Comparison of ENCODE assay signal across 8 mouse cellular contexts in the genomic region with DNA sequence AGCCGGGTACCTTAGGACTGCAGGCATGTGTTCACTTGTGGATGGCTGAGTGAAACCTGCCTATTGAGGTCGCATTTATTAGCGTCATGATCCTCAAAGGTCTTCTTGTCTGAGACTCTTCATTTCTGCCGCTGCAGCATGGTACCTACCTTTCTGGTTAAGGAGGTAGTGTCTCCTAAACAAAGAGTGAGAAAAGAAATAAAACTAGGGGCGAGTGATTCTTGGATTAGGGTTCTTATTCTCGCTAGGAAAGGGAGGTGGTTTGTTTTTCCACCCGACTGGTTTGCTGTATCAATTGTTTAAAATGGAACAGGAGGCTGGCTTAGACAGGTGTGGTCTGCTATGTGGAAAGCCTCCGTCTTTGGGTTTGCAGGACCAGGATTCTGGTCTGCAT. TPM values are rescaled to one million over a fixed set of nuclear protein-coding genes. Genes with fewer than 3 reads are reported as not detected.
DNase-seq lines count a peak whose midpoint lies in the region; ATAC-seq and TF ChIP-seq lines count a peak whose summit lies in the region.

No protein-coding gene starts in this region.

- no peak for DNase-seq in heart, postnatal 14 days
- DNase-seq in forebrain, embryonic 14.5 days (ENCODE audit: low spot score) = no peak
- no peak for DNase-seq in right cerebral cortex, adult 18-20 months
- no peak for DNase-seq in MN1 (ENCODE audit: low spot score)
- no peak for DNase-seq in gastrocnemius, adult 18-20 months (ENCODE audit: low spot score)

- H3K36me3 ChIP-seq in heart, embryonic 12.5 days = no peaks in the 10 kb centered on the region
- H3K36me3 ChIP-seq in ES-Bruce4 (ENCODE audit: control insufficient read depth, insufficient read depth, low read length, poor library complexity, severe bottlenecking) = 0 out of 2 replicates have a peak, but pooled peaks cover 5% of the 10 kb centered on the region
- no peaks in the 10 kb centered on the region for H3K36me3 ChIP-seq in forebrain, embryonic 14.5 days (ENCODE audit: control insufficient read depth, insufficient read depth, low read length)
- no peaks in the 10 kb centered on the region for H3K36me3 ChIP-seq in liver, embryonic 16.5 days (ENCODE audit: control insufficient read depth, insufficient read depth)

- no peak for TF ChIP-seq POLR2A in ES-Bruce4 (IDR thresholded peaks at IDR 0.05; ENCODE audit: insufficient read depth, low read length)

- no peak for ATAC-seq in heart, embryonic 12.5 days (ENCODE audit: insufficient number of reproducible peaks, low FRiP score)
- ATAC-seq in forebrain, embryonic 14.5 days = peak; percentile 4; the same call in 1 of the 2 replicates
- ATAC-seq in liver, embryonic 16.5 days (ENCODE audit: low read depth) = no peak

- H3K27me3 ChIP-seq in heart, embryonic 12.5 days (replicated peaks) = no peaks in the 10 kb centered on the region
- H3K27me3 ChIP-seq in ES-Bruce4 (ENCODE audit: control insufficient read depth, insufficient read depth, low read length, poor library complexity, severe bottlenecking) = 0 out of 2 replicates have a peak, but pooled peaks cover 2% of the 10 kb centered on the region
- H3K27me3 ChIP-seq in forebrain, embryonic 14.5 days (replicated peaks; ENCODE audit: control insufficient read depth, insufficient read depth, low read length) = no peaks in the 10 kb centered on the region
- no peaks in the 10 kb centered on the region for H3K27me3 ChIP-seq in liver, embryonic 16.5 days (ENCODE audit: control insufficient read depth, insufficient read depth, low read depth, low read length)

- H3K9me3 ChIP-seq in heart, embryonic 12.5 days (replicated peaks) = no peaks in the 10 kb centered on the region
- H3K9me3 ChIP-seq in ES-Bruce4 (replicated peaks; ENCODE audit: control insufficient read depth, insufficient read depth, low read length, poor library complexity, severe bottlenecking) = no peaks in the 10 kb centered on the region
- H3K9me3 ChIP-seq in forebrain, embryonic 14.5 days (replicated peaks; ENCODE audit: control insufficient read depth, low read length) = no peaks in the 10 kb centered on the region
- H3K9me3 ChIP-seq in liver, embryonic 16.5 days (replicated peaks; ENCODE audit: control insufficient read depth, low read length) = no peaks in the 10 kb centered on the region

- intact Hi-C loops in heart, postnatal 14 days (cut with DNase I) = loop anchor here (10.0 kb wide), 1 partner anchor 193 kb away; no protein-coding TSS in a partner anchor

- peak overlapping the region; percentile 91 for H3K4me2 ChIP-seq in heart, embryonic 12.5 days
- H3K4me2 ChIP-seq in forebrain, embryonic 14.5 days (ENCODE audit: low read length) = peak overlapping the region; percentile 77
- H3K4me2 ChIP-seq in liver, embryonic 16.5 days (ENCODE audit: low read depth, low read length) = peak overlapping the region; percentile 99

- H3K4me1 ChIP-seq in heart, embryonic 12.5 days (replicated peaks) = peaks cover 36% of the 10 kb centered on the region
- H3K4me1 ChIP-seq in ES-Bruce4 (ENCODE audit: control insufficient read depth, insufficient read depth, low read length) = peaks cover 11% of the 10 kb centered on the region
- peaks cover 27% of the 10 kb centered on the region for H3K4me1 ChIP-seq in forebrain, embryonic 14.5 days (ENCODE audit: control insufficient read depth, insufficient read depth, low read length)
- H3K4me1 ChIP-seq in liver, embryonic 16.5 days (ENCODE audit: control insufficient read depth, low read depth, low read length) = peaks cover 24% of the 10 kb centered on the region

- 0 out of 2 replicates have a peak overlapping the region, but pooled peaks have one; percentile 13 for H3K27ac ChIP-seq in heart, embryonic 12.5 days (ENCODE audit: poor library complexity, severe bottlenecking)
- H3K27ac ChIP-seq in ES-Bruce4 (ENCODE audit: insufficient read depth, low read length) = no peak overlapping the region
- peak overlapping the region; percentile 96; the same call in 1 of the 2 replicates for H3K27ac ChIP-seq in forebrain, embryonic 14.5 days (ENCODE audit: low read depth, low read length)
- peak overlapping the region; percentile 16; the same call in 1 of the 2 replicates for H3K27ac ChIP-seq in liver, embryonic 16.5 days (ENCODE audit: low read length)

- no peak for TF ChIP-seq EP300 in ES-Bruce4 (IDR thresholded peaks at IDR 0.05; ENCODE audit: insufficient read depth, low read depth, low read length)

- peak overlapping the region; percentile 89 for H3K9ac ChIP-seq in heart, embryonic 12.5 days
- H3K9ac ChIP-seq in ES-Bruce4 (ENCODE audit: low read depth, poor library complexity, severe bottlenecking) = peak overlapping the region; percentile 100
- H3K9ac ChIP-seq in forebrain, embryonic 14.5 days (ENCODE audit: low read length) = peak overlapping the region; percentile 97
- H3K9ac ChIP-seq in liver, embryonic 16.5 days (ENCODE audit: low read depth, low read length) = no peak overlapping the region; the same call in 1 of the 2 replicates

- WGBS in heart, embryonic 12.5 days = 11% methylated on average over 8 of the region's 8 CpGs
- WGBS in forebrain, embryonic 14.5 days = under 1% methylated on average over 8 of the region's 8 CpGs
- 9% methylated on average over 8 of the region's 8 CpGs for WGBS in liver, embryonic 16.5 days (ENCODE audit: insufficient replicate concordance)

- H3K4me3 ChIP-seq in heart, embryonic 12.5 days = peak overlapping the region; percentile 95
- H3K4me3 ChIP-seq in ES-Bruce4 (ENCODE audit: low read depth, low read length) = peak overlapping the region; percentile 76
- H3K4me3 ChIP-seq in forebrain, embryonic 14.5 days (ENCODE audit: low read depth, low read length) = peak overlapping the region; percentile 57
- H3K4me3 ChIP-seq in liver, embryonic 16.5 days (ENCODE audit: low read depth, low read length) = peak overlapping the region; percentile 78

- TF ChIP-seq CTCF in ES-Bruce4 (IDR thresholded peaks at IDR 0.05; ENCODE audit: low read depth, low read length) = no peak

RNA-seq across cellular contexts. Expression of a gene that starts 1.9 kb away (rescaled TPM):
- polyA plus RNA-seq in heart, embryonic 12.5 days (2016; fragmentation: Nextera tagmentation; extraction: Ambion mirVana) = 33.1 and 35.1 TPM in 2 replicates
- total RNA-seq in heart, postnatal 14 days (2021) = 10 to 100 TPM; 62.6 to 72.6 TPM
- polyA plus RNA-seq in ES-Bruce4 (2011; ENCODE audit: insufficient read depth, insufficient read length, low read depth, missing spikeins) = 37.7 and 38.5 TPM in 2 replicates
- 55.3 and 64.6 TPM in 2 replicates for polyA plus RNA-seq in forebrain, embryonic 14.5 days (2014; fragmentation: Nextera tagmentation; extraction: Ambion mirVana)
- polyA plus RNA-seq in liver, embryonic 16.5 days (2015; fragmentation: Nextera tagmentation; extraction: Ambion mirVana) = 3.6 and 4.8 TPM in 2 replicates
- 10 to 100 TPM; 59.5 to 67.8 TPM for total RNA-seq in gastrocnemius, adult 18-20 months (2021)

RNA-seq across cellular contexts. Expression of a gene that starts 15.9 kb away (rescaled TPM):
- 4.7 and 4.9 TPM in 2 replicates for polyA plus RNA-seq in heart, embryonic 12.5 days (2016; fragmentation: Nextera tagmentation; extraction: Ambion mirVana)
- total RNA-seq in heart, postnatal 14 days (2021) = 10 to 100 TPM in 1 of 2 experiments, 1 to 10 TPM in 1; 7.8 to 10.3 TPM
- polyA plus RNA-seq in ES-Bruce4 (2011; ENCODE audit: insufficient read depth, insufficient read length, low read depth, missing spikeins) = 16.8 and 17.2 TPM in 2 replicates
- polyA plus RNA-seq in forebrain, embryonic 14.5 days (2014; fragmentation: Nextera tagmentation; extraction: Ambion mirVana) = 2.9 and 4.2 TPM in 2 replicates
- polyA plus RNA-seq in liver, embryonic 16.5 days (2015; fragmentation: Nextera tagmentation; extraction: Ambion mirVana) = 1.7 and 2.0 TPM in 2 replicates
- 1 to 10 TPM; 7.5 to 8.3 TPM for total RNA-seq in gastrocnemius, adult 18-20 months (2021)
